Mouse (Mus musculus): Measurements from ENCODE around the gene Tmem120a. TPM values are rescaled to one million over a fixed set of nuclear protein-coding genes. Genes with fewer than 3 reads are reported as not detected.

The Tmem120a gene
- polyA plus RNA-seq, 1 experiment from 2014 or later: 23.2 TPM

DNA sequence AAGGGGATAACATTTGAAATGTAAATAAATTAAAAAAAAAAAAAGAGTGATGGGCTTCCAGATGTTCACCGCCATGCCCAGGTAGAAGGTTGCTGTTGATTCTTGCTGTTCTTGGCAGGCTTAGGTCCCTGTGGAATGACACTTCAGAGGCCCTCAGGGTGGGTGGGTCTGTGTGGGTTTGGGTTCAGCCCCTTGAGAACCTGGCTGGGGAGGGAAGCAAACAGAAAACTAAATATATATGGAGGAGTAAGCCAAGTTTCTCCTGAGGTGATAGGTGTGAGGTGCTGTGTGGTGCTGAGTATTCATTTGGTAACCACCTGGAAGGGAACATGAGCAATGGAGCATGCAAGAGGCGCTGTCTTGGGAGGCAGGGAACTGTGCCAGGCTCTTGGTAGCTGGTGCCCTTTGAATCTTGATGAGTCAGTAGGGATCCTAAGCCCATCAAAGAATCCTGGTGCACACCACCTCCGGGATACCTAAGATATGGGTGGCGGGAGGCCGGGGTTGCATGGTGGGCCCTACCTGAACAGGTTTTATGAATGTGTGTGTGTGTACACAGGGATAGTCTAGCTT lies 50.9 kb downstream of the Tmem120a start:
- Histone ChIP-seq H3K9me3 (ENCODE audit: control insufficient read depth, low read length) (no peaks in the 10 kb centered on the region), H3K27me3 (replicated peaks; ENCODE audit: control insufficient read depth, insufficient read depth, low read length) (no peaks in the 10 kb centered on the region), H3K36me3 (ENCODE audit: control insufficient read depth, insufficient read depth, low read length) (no peaks in the 10 kb centered on the region), H3K4me1 (replicated peaks; ENCODE audit: control insufficient read depth, insufficient read depth, low read length) (peaks cover 9% of the 10 kb centered on the region), H3K27ac (ENCODE audit: low read depth, low read length) (no peak overlapping the region), H3K9ac (ENCODE audit: low read depth, low read length) (no peak overlapping the region), H3K4me2 (no peak overlapping the region), H3K4me3 (ENCODE audit: low read depth, low read length) (no peak overlapping the region)
- no peak for ATAC-seq (replicated peaks; ENCODE audit: low FRiP score)
- WGBS: 95% methylated on average over 5 of the region's 5 CpGs
- no peak for DNase-seq (ENCODE audit: low spot score)

DNA sequence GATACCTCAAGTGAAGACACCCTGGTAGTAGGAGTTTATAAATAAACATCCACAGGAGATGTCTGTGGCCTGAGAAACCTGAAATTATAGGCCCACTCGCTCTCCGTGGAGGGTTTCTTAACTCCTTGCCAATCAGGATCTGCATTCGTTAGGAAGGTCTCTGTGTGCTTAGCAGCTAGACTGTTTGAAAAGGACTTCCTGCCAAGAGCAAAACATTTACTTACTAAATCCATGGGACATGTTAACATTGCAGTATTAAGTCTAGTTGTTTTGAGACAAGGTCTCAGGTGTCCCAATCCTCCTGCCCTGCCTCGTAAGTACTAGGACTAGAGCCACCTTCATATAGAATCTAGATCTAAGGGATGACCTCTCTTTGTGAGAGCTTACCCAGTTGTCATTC lies 53.0 kb downstream of the Tmem120a start:
- ATAC-seq (replicated peaks; ENCODE audit: low FRiP score): no peak
- 85% methylated on average over 4 of the region's 4 CpGs for WGBS
- DNase-seq (ENCODE audit: low spot score): no peak
- Histone ChIP-seq H3K9me3 (ENCODE audit: control insufficient read depth, low read length) (no peaks in the 10 kb centered on the region), H3K36me3 (ENCODE audit: control insufficient read depth, insufficient read depth, low read length) (no peaks in the 10 kb centered on the region), H3K4me3 (ENCODE audit: low read depth, low read length) (no peak overlapping the region), H3K27ac (ENCODE audit: low read depth, low read length) (no peak overlapping the region), H3K4me1 (replicated peaks; ENCODE audit: control insufficient read depth, insufficient read depth, low read length) (peaks cover 18% of the 10 kb centered on the region), H3K27me3 (replicated peaks; ENCODE audit: control insufficient read depth, insufficient read depth, low read length) (no peaks in the 10 kb centered on the region), H3K9ac (ENCODE audit: low read depth, low read length) (no peak overlapping the region), H3K4me2 (no peak overlapping the region)

DNA sequence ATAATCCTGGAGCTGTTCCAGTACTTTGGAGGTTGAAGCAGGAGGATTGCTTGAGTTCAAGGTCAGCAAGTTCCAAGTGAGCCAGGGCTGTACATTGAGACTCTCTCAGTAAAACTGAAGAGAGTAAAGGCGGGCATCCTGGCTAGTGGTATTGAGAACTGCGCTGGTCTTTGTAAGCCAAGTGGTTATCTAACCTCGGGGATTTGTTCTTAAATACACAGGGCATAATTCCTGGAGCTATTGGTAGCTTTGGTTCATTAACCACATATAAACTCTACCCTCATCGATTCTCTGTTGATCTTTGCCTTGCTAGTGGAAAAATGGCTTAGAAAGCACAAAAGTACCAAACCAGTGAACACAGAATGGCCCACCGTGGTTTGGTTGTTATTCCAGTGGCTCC lies 53.8 kb downstream of the Tmem120a start:
- Histone ChIP-seq H3K36me3 (ENCODE audit: control insufficient read depth, insufficient read depth, low read length) (no peaks in the 10 kb centered on the region), H3K4me2 (peak overlapping the region; percentile 99), H3K9me3 (ENCODE audit: control insufficient read depth, low read length) (no peaks in the 10 kb centered on the region), H3K9ac (ENCODE audit: low read depth, low read length) (no peak overlapping the region), H3K27me3 (replicated peaks; ENCODE audit: control insufficient read depth, insufficient read depth, low read length) (no peaks in the 10 kb centered on the region), H3K27ac (ENCODE audit: low read depth, low read length) (no peak overlapping the region), H3K4me3 (ENCODE audit: low read depth, low read length) (peak overlapping the region; percentile 76; the same call in 1 of the 2 replicates), H3K4me1 (replicated peaks; ENCODE audit: control insufficient read depth, insufficient read depth, low read length) (peaks cover 19% of the 10 kb centered on the region)
- ATAC-seq (replicated peaks; ENCODE audit: low FRiP score) (no peak), DNase-seq (ENCODE audit: low spot score) (no peak)
- 80% methylated on average over 5 of the region's 5 CpGs for WGBS

Small RNA genes within 50 kb of the gene (microRNA-seq; reads per million reads assigned to microRNA genes)
- gene Mir7034 (ENCODE audit: borderline number of aligned reads): not detected

Other genes with a start within 250 kb of the Tmem120a start
- 16.3 and 17.5 TPM in 2 replicates for gene Hip1, start 199.3 kb downstream of the Tmem120a start, polyA plus RNA-seq (2014; fragmentation: Nextera tagmentation; extraction: Ambion mirVana)
- not detected in 2 replicates for gene Ccl26, start 180.9 kb downstream of the Tmem120a start, polyA plus RNA-seq (2014; fragmentation: Nextera tagmentation; extraction: Ambion mirVana)
- 7.9 and 8.5 TPM in 2 replicates for gene Ccl24, start 171.4 kb downstream of the Tmem120a start, polyA plus RNA-seq (2014; fragmentation: Nextera tagmentation; extraction: Ambion mirVana)
- gene Rhbdd2, start 111.8 kb downstream of the Tmem120a start, polyA plus RNA-seq (2014; fragmentation: Nextera tagmentation; extraction: Ambion mirVana): 25.0 and 27.8 TPM in 2 replicates
- 48.1 and 49.3 TPM in 2 replicates for gene Por, start 74.4 kb downstream of the Tmem120a start, polyA plus RNA-seq (2014; fragmentation: Nextera tagmentation; extraction: Ambion mirVana)
- 0.29 TPM in 1 of 2 replicates, not detected in the other for gene Styxl1, start 33.9 kb upstream of the Tmem120a start, polyA plus RNA-seq (2014; fragmentation: Nextera tagmentation; extraction: Ambion mirVana)
- 625 and 635 TPM in 2 replicates for gene Mdh2, start 34.0 kb upstream of the Tmem120a start, polyA plus RNA-seq (2014; fragmentation: Nextera tagmentation; extraction: Ambion mirVana)
- 0.04 and 0.16 TPM in 2 replicates for gene Srrm3, start 62.4 kb upstream of the Tmem120a start, polyA plus RNA-seq (2014; fragmentation: Nextera tagmentation; extraction: Ambion mirVana)
- gene Hspb1, start 143.5 kb upstream of the Tmem120a start, polyA plus RNA-seq (2014; fragmentation: Nextera tagmentation; extraction: Ambion mirVana): 11.8 and 22.1 TPM in 2 replicates
- 97.3 and 99.8 TPM in 2 replicates for gene Ywhag, start 190.2 kb upstream of the Tmem120a start, polyA plus RNA-seq (2014; fragmentation: Nextera tagmentation; extraction: Ambion mirVana)
- gene Ssc4d, start 230.1 kb upstream of the Tmem120a start, polyA plus RNA-seq (2014; fragmentation: Nextera tagmentation; extraction: Ambion mirVana): 3.0 and 3.1 TPM in 2 replicates
- gene Zp3, start 235.7 kb upstream of the Tmem120a start, polyA plus RNA-seq (2014; fragmentation: Nextera tagmentation; extraction: Ambion mirVana): not detected in 2 replicates

Measured in liver, embryonic 11.5 days (tissue).